Mouse (Mus musculus): ENCODE measurements around the gene Srgn. TPM values are rescaled to one million over a fixed set of nuclear protein-coding genes. Genes with fewer than 3 reads are reported as not detected.

The Srgn gene
- polyA plus RNA-seq, 1 experiment, result 65.7 TPM

DNA sequence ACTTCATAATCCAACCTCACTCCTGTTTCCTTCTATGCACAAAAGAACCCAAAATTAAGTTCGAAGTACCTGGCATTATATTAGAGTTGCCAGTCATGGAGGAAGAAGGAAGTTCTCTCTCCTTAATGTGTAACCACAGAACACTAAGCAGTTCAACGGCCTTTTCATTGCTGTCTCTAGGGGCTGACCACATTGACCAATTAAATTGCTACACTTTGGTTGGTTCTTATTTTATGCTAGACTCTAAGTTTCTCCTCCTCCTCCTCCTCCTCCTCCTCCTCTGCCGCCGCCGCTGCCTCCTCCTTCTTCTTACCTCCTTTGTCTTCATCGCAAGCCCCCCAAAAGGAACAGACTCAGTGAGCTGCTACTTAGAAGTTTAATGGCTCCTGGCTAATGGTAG lies 15.7 kb downstream of the Srgn start:
- no peak overlapping the region for H3K4me3 ChIP-seq (ENCODE audit: extremely low read depth, insufficient read depth, insufficient read length)
- no peaks in the 10 kb centered on the region for H3K36me3 ChIP-seq (ENCODE audit: control insufficient read depth, insufficient read depth, low read length)
- peaks cover 16% of the 10 kb centered on the region for H3K4me1 ChIP-seq (ENCODE audit: control insufficient read depth, insufficient read depth, insufficient read length)
- H3K27ac ChIP-seq (ENCODE audit: insufficient read depth, low read length), result 0 out of 2 replicates have a peak overlapping the region, but pooled peaks have one; percentile 17
- no peaks in the 10 kb centered on the region for H3K27me3 ChIP-seq (ENCODE audit: control insufficient read depth, insufficient read depth, low read length)
- 28% methylated on average over 6 of the region's 6 CpGs for WGBS
- DNase-seq (ENCODE audit: low read depth in 1 of 2, low spot score in 2 of 2), result no peak
- TF ChIP-seq CTCF (IDR thresholded peaks at IDR 0.05; ENCODE audit: extremely low read depth, insufficient read depth, insufficient read length, insufficient replicate concordance), result no peak
- no peak for TF ChIP-seq POLR2A (IDR thresholded peaks at IDR 0.05; ENCODE audit: low read depth, low read length)

DNA sequence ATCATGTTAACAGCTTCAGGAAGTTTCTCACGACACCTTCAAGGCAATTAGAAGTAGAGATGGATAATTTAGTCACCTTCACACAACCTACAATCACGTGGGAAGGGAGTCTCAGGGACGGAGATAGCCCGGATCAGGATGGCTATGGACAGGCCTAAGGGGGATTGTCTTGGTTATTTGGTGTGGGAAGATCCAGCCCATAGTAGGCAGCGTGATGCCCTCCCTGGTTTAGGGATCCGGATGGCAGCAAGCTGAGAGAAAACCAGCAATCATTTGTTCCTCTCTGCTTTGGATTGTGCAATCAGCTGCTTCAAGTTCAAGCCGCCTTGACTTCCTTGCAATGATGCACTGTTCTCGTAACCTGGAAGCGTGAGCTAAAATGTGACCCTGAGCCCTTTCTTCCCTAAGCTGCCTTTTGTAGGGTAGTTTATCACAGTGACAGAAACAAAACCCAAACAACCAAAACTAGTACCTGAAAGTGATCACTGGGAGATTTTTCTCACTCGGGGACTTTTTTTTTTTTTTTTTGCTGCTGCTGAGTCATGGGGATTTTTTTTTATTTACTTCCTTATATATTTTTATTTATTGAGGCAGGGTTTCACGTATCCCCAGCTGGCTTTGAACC lies 18.1 kb downstream of the Srgn start:
- Histone ChIP-seq H3K4me3 (ENCODE audit: extremely low read depth, insufficient read depth, insufficient read length) (no peak overlapping the region), H3K36me3 (ENCODE audit: control insufficient read depth, insufficient read depth, low read length) (no peaks in the 10 kb centered on the region), H3K4me1 (ENCODE audit: control insufficient read depth, insufficient read depth, insufficient read length) (peaks cover 21% of the 10 kb centered on the region), H3K27ac (ENCODE audit: insufficient read depth, low read length) (peak overlapping the region; percentile 97), H3K27me3 (ENCODE audit: control insufficient read depth, insufficient read depth, low read length) (no peaks in the 10 kb centered on the region)
- TF ChIP-seq CTCF (IDR thresholded peaks at IDR 0.05; ENCODE audit: extremely low read depth, insufficient read depth, insufficient read length, insufficient replicate concordance), result no peak
- TF ChIP-seq POLR2A (IDR thresholded peaks at IDR 0.05; ENCODE audit: low read depth, low read length), result no peak
- no peak for DNase-seq (ENCODE audit: low read depth in 1 of 2, low spot score in 2 of 2)
- 64% methylated on average over 11 of the region's 11 CpGs for WGBS

DNA sequence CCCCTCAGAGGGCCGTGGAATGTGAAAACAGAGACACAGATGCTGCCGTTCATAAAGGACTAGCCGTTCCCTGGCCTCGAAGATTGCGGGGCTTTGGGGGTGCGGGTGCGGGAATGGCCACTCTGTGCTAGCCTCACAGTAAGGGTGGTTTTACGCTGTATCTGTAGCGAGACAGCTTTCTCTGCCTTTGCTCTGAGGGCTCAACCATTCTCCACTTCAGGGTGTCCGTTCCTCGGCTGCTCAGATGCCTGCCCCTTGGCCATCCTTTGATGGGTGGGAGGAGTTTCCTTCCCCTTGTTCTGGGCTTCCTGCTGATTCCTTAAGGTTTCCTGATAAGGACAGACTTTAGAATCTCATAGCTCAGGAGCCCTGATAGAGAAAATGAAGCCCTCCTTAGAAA lies 18.8 kb downstream of the Srgn start:
- WGBS, result 3% methylated on average over 11 of the region's 11 CpGs
- TF ChIP-seq CTCF (IDR thresholded peaks at IDR 0.05; ENCODE audit: extremely low read depth, insufficient read depth, insufficient read length, insufficient replicate concordance), result no peak
- TF ChIP-seq POLR2A (IDR thresholded peaks at IDR 0.05; ENCODE audit: low read depth, low read length), result no peak
- Histone ChIP-seq H3K27ac (ENCODE audit: insufficient read depth, low read length) (peak overlapping the region; percentile 97), H3K27me3 (ENCODE audit: control insufficient read depth, insufficient read depth, low read length) (no peaks in the 10 kb centered on the region), H3K36me3 (ENCODE audit: control insufficient read depth, insufficient read depth, low read length) (no peaks in the 10 kb centered on the region), H3K4me3 (ENCODE audit: extremely low read depth, insufficient read depth, insufficient read length) (peak overlapping the region; percentile 86), H3K4me1 (ENCODE audit: control insufficient read depth, insufficient read depth, insufficient read length) (peaks cover 19% of the 10 kb centered on the region)
- DNase-seq (ENCODE audit: low read depth in 1 of 2, low spot score in 2 of 2), result no peak

DNA sequence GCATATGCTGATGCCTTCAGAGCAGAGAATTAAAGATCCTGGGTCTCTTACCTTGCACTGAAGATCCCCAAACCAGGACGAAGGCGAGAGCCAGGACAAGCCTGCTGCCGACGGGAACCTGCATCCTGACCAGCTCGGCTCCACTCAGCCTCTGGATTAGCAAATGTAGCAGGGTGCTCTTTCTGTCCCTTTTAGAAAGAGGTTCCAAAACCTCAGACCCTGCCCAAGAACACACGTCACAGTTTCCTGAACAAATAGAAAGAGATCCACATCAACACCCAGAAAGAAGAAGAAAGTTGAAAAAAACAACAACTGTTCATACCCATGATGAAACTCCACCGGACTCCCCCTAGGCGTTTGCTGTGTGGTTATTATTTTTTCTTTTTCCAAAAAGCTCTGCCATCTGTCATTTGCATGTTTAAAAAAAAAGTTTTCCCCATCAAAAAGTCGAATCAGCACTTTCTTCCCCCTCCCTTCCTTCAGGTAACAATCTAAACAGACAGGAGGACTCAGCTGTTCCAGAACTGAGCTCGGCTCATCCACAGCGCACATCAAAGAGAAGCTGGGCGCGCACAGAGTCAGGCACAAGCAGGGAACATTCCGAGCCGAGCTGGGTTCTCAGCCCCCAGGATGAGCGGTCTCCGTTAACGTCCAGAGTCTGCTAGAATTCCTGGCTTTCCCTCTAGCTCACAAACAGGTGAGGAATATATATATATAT lies 19.5 kb downstream of the Srgn start:
- H3K36me3 ChIP-seq (ENCODE audit: control insufficient read depth, insufficient read depth, low read length), result no peaks in the 10 kb centered on the region
- H3K27ac ChIP-seq (ENCODE audit: insufficient read depth, low read length), result peak overlapping the region; percentile 97
- WGBS, result under 1% methylated on average over 18 of the region's 18 CpGs
- peaks cover 14% of the 10 kb centered on the region for H3K4me1 ChIP-seq (ENCODE audit: control insufficient read depth, insufficient read depth, insufficient read length)
- peak; percentile 72 to 84 for DNase-seq (ENCODE audit: low read depth in 1 of 2, low spot score in 2 of 2)
- no peaks in the 10 kb centered on the region for H3K27me3 ChIP-seq (ENCODE audit: control insufficient read depth, insufficient read depth, low read length)
- TF ChIP-seq CTCF (IDR thresholded peaks at IDR 0.05; ENCODE audit: extremely low read depth, insufficient read depth, insufficient read length, insufficient replicate concordance) (no peak), POLR2A (IDR thresholded peaks at IDR 0.05; ENCODE audit: low read depth, low read length) (peak; percentile 97)
- H3K4me3 ChIP-seq (ENCODE audit: extremely low read depth, insufficient read depth, insufficient read length), result peak overlapping the region; percentile 86

DNA sequence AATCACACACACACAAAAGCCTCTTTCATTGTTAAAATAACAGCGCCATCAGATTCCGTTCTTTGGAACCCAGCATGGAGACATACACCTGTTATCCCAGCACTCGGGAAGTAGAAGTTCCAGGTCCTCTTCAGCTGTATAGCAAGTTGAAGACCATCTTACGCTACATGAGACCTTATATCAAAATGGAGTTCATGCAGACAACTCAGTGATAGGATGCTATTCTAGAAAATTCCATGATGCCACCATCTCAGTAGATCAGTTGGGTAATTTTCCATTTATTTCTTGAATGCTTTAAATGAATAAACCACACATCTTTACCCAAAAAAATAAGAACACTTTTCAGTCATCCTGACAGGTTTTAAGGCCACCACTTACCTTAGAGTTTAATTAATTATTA lies 20.2 kb downstream of the Srgn start:
- DNase-seq (ENCODE audit: low read depth in 1 of 2, low spot score in 2 of 2), result no peak
- peak overlapping the region; percentile 97 for H3K27ac ChIP-seq (ENCODE audit: insufficient read depth, low read length)
- H3K27me3 ChIP-seq (ENCODE audit: control insufficient read depth, insufficient read depth, low read length), result no peaks in the 10 kb centered on the region
- peaks cover 15% of the 10 kb centered on the region for H3K4me1 ChIP-seq (ENCODE audit: control insufficient read depth, insufficient read depth, insufficient read length)
- no peak for TF ChIP-seq CTCF (IDR thresholded peaks at IDR 0.05; ENCODE audit: extremely low read depth, insufficient read depth, insufficient read length, insufficient replicate concordance)
- no peak for TF ChIP-seq POLR2A (IDR thresholded peaks at IDR 0.05; ENCODE audit: low read depth, low read length)
- no peaks in the 10 kb centered on the region for H3K36me3 ChIP-seq (ENCODE audit: control insufficient read depth, insufficient read depth, low read length)
- 10% methylated on average over 4 of the region's 4 CpGs for WGBS
- peak overlapping the region; percentile 86 for H3K4me3 ChIP-seq (ENCODE audit: extremely low read depth, insufficient read depth, insufficient read length)

DNA sequence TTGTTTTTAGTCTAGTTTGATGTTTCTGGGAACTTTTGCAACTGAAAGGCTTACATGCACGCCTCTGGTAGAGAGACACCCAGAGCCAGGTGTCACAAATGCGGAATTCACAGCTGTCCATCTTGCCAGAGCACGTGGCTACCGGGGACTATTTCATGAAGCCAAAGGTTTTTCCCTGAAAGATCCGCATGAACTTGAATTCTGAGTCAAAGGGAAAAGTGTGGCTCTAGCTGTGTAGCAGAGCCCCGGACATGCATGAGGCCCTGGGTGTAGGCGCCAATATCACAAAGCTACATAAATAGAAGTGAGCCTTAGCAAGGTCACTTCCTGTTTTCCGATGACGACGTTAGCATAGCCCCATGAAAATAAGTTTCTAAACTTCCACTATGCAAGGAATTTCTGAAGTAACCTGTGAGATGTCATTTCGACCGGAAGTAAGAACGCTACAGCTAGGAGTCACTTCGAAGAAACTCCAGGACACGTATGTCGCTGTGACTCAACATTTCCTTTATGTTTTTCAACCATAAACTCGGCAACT lies 21.2 kb downstream of the Srgn start:
- 2% methylated on average over 17 of the region's 17 CpGs for WGBS
- peak; percentile 63 to 86 for DNase-seq (ENCODE audit: low read depth in 1 of 2, low spot score in 2 of 2)
- Histone ChIP-seq H3K4me1 (ENCODE audit: control insufficient read depth, insufficient read depth, insufficient read length) (peaks cover 16% of the 10 kb centered on the region), H3K36me3 (ENCODE audit: control insufficient read depth, insufficient read depth, low read length) (no peaks in the 10 kb centered on the region), H3K27me3 (ENCODE audit: control insufficient read depth, insufficient read depth, low read length) (no peaks in the 10 kb centered on the region), H3K27ac (ENCODE audit: insufficient read depth, low read length) (peak overlapping the region; percentile 92), H3K4me3 (ENCODE audit: extremely low read depth, insufficient read depth, insufficient read length) (peak overlapping the region; percentile 57)
- TF ChIP-seq CTCF (IDR thresholded peaks at IDR 0.05; ENCODE audit: extremely low read depth, insufficient read depth, insufficient read length, insufficient replicate concordance) (no peak), POLR2A (IDR thresholded peaks at IDR 0.05; ENCODE audit: low read depth, low read length) (peak; percentile 72)

Measured in spleen, adult 2 months (tissue).